Mouse (Mus musculus) spleen, adult 2 months (tissue): ENCODE data around the gene 5330417H12Rik. TPM values are rescaled to one million over a fixed set of nuclear protein-coding genes. Genes with fewer than 3 reads are reported as not detected.
A peak's percentile ranks its signal among the peaks of the same experiment; 100 is the strongest.

ENCODE experiments used
- DNase-seq, 2 experiments: peaks; one replicate each; pipeline versions ENCODE4 v3.0.0 to v3.0.0-alpha.2; 2012 to 2021; ENCODE audit warnings: low spot score in 2 of 2, low read depth in 1 of 2
- H3K27ac ChIP-seq: fragments of 200-500 bp; 2 replicates; pipeline ENCODE4 v1.5.1; 2012; ENCODE audit warnings: low read length, inconsistent platforms; ENCODE audit not compliant: insufficient read depth
- H3K27me3 ChIP-seq: fragments of 200-500 bp; 2 replicates; pipeline ENCODE4 v1.6.1; 2012; ENCODE audit warnings: mild to moderate bottlenecking, moderate library complexity, low read length, inconsistent platforms; ENCODE audit not compliant: control insufficient read depth, insufficient read depth
- H3K36me3 ChIP-seq: fragments of 200-500 bp; 2 replicates; pipeline ENCODE4 v1.6.1; 2012; ENCODE audit warnings: mild to moderate bottlenecking, low read length, inconsistent platforms; ENCODE audit not compliant: control insufficient read depth, insufficient read depth
- H3K4me1 ChIP-seq: fragments of 200-500 bp; 2 replicates; pipeline ENCODE4 v1.6.1; 2011; ENCODE audit warnings: inconsistent platforms; ENCODE audit not compliant: control insufficient read depth, insufficient read depth, insufficient read length
- H3K4me3 ChIP-seq: fragments of 200-500 bp; 2 replicates; pipeline ENCODE4 v1.5.1; 2011; ENCODE audit warnings: mild to moderate bottlenecking, inconsistent platforms; ENCODE audit not compliant: insufficient read depth, insufficient read length; ENCODE audit errors: extremely low read depth
- CTCF ChIP-seq: fragments of 200-500 bp; IDR thresholded peaks from 2 replicates; pipeline ENCODE4 v1.5.1; 2011; ENCODE audit warnings: mild to moderate bottlenecking, inconsistent platforms; ENCODE audit not compliant: insufficient read depth, insufficient read length, insufficient replicate concordance; ENCODE audit errors: extremely low read depth
- POLR2A ChIP-seq: fragments of 200-500 bp; IDR thresholded peaks from 2 replicates; pipeline ENCODE4 v1.6.1; 2011; ENCODE audit warnings: low read depth, low read length, inconsistent platforms
- WGBS: fragments of 180-500 bp; shearing (Covaris S2); methylation state at CpG from one replicate; pipeline ENCODE4 v1.1.7; 2018; 5-methylcytosine and 5-hydroxymethylcytosine counted together
- polyA plus RNA-seq: library from polyadenylated mRNA; depleted of rRNA; stranded (reverse); fragments of >200 nt; gene quantifications from 2 replicates; pipeline ENCODE4 v1.2.3, GENCODE M21; 2012

The 5330417H12Rik gene
- polyA plus RNA-seq, 1 experiment: not detected

GRCm38 (mm10) chr7:107663621-107664020 lies 38.7 kb upstream of the 5330417H12Rik start:
- H3K4me3 ChIP-seq: no peak overlapping the region
- no peak overlapping the region for H3K27ac ChIP-seq
- WGBS: 89% methylated on average over 6 of the region's 6 CpGs
- H3K4me1 ChIP-seq: peaks cover 30% of the 10 kb centered on the region
- no peak for TF ChIP-seq POLR2A
- no peak for TF ChIP-seq CTCF
- no peaks in the 10 kb centered on the region for H3K36me3 ChIP-seq
- no peaks in the 10 kb centered on the region for H3K27me3 ChIP-seq
- DNase-seq: no peak

- Histone ChIP-seq H3K36me3 (no peaks in the 10 kb centered on the region), H3K27me3 (no peaks in the 10 kb centered on the region), H3K4me3 (no peak overlapping the region), H3K27ac (no peak overlapping the region), H3K4me1 (peaks cover 21% of the 10 kb centered on the region)
- no peak for DNase-seq
- no peak for TF ChIP-seq POLR2A
- no peak for TF ChIP-seq CTCF
- WGBS: 91% methylated on average over 5 of the region's 5 CpGs
These were observed 36.9 kb upstream of the 5330417H12Rik start for GRCm38 (mm10) chr7:107661843-107662281.

GRCm38 (mm10) chr7:107661189-107661842 lies 36.4 kb upstream of the 5330417H12Rik start:
- 45% methylated on average over 8 of the region's 8 CpGs for WGBS
- no peak overlapping the region for H3K4me3 ChIP-seq
- H3K27ac ChIP-seq: no peak overlapping the region
- H3K27me3 ChIP-seq: no peaks in the 10 kb centered on the region
- TF ChIP-seq POLR2A (no peak), CTCF (peak; percentile 77; the same call in 1 of the 2 replicates)
- peaks cover 18% of the 10 kb centered on the region for H3K4me1 ChIP-seq
- peak; percentile 38 to 49 for DNase-seq
- H3K36me3 ChIP-seq: no peaks in the 10 kb centered on the region

GRCm38 (mm10) chr7:107659186-107659918 lies 34.4 kb upstream of the 5330417H12Rik start:
- Histone ChIP-seq H3K36me3 (no peaks in the 10 kb centered on the region), H3K4me3 (no peak overlapping the region), H3K27ac (no peak overlapping the region), H3K4me1 (peaks cover 4% of the 10 kb centered on the region; the same call in 1 of the 2 replicates), H3K27me3 (no peaks in the 10 kb centered on the region)
- TF ChIP-seq POLR2A (no peak), CTCF (no peak)
- WGBS: 76% methylated on average over 8 of the region's 8 CpGs
- DNase-seq: peak in 1 of 2 experiments; percentile 40

- Histone ChIP-seq H3K27me3 (no peaks in the 10 kb centered on the region), H3K36me3 (no peaks in the 10 kb centered on the region), H3K4me1 (no peaks in the 10 kb centered on the region), H3K27ac (no peak overlapping the region), H3K4me3 (no peak overlapping the region)
- DNase-seq: no peak
- TF ChIP-seq CTCF (no peak), POLR2A (no peak)
- 30% methylated on average over 6 of the region's 6 CpGs for WGBS
These were observed 31.5 kb upstream of the 5330417H12Rik start for GRCm38 (mm10) chr7:107656451-107656850.

GRCm38 (mm10) chr7:107651821-107652220 lies 26.9 kb upstream of the 5330417H12Rik start:
- no peak overlapping the region for H3K4me3 ChIP-seq
- H3K27ac ChIP-seq: no peak overlapping the region
- H3K36me3 ChIP-seq: no peaks in the 10 kb centered on the region
- peaks cover 8% of the 10 kb centered on the region; the same call in 1 of the 2 replicates for H3K4me1 ChIP-seq
- 77% methylated on average over 1 of the region's 1 CpGs for WGBS
- DNase-seq: no peak
- TF ChIP-seq CTCF (no peak), POLR2A (no peak)
- H3K27me3 ChIP-seq: no peaks in the 10 kb centered on the region
